Mouse (Mus musculus) heart, adult 2 months (tissue): ENCODE measurements around the gene Fgfr2.

Experiments used
- CTCF ChIP-seq: fragments of 200-600 bp; IDR thresholded peaks from 2 replicates; pipeline ENCODE4 v1.8.1; 2022; ENCODE audit warnings: antibody characterized with exemption, mild to moderate bottlenecking, moderate library complexity
- POLR2A ChIP-seq: fragments of 200-500 bp; IDR thresholded peaks from 2 replicates; pipeline ENCODE4 v1.6.1; 2011; ENCODE audit warnings: mild to moderate bottlenecking, low read depth, low read length, control low read depth; ENCODE audit not compliant: insufficient read depth

GRCm38 (mm10) chr7:130628601-130629000 lies 2494.5 kb downstream of the Fgfr2 start:
- no peak for TF ChIP-seq CTCF
- no peak for TF ChIP-seq POLR2A
